In the genomic region with DNA sequence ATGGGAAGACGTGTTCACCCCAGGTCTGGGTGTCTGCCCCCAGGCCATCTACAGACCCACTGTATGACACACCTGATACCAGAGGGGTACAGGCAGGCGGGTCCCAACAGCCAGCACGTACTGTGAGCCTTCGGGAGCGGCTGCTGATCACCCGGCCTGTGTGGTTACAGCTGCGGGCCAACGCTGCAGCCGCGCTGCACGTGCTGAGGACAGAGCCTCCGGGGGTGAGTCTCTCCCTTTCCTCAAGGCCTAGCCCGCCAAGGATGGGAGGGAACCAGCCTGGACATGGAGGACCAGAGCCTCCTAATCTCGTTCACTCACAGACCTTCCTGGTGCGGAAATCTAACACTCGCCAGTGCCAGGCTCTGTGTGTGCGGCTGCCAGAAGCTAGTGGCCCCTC, we compare ENCODE assay signal across 8 mouse cellular contexts. TPM values are rescaled to one million over a fixed set of nuclear protein-coding genes. Genes with fewer than 3 reads are reported as not detected.
A peak's percentile ranks its signal among the peaks of the same experiment; 100 is the strongest.
DNase-seq lines count a peak whose midpoint lies in the region; ATAC-seq lines count a peak whose summit lies in the region.

No protein-coding gene starts in this region.

- DNase-seq in kidney, postnatal 10 days = no peak
- no peak for DNase-seq in hindbrain, embryonic 14.5 days (ENCODE audit: low spot score)
- no peak for DNase-seq in spleen, postnatal 10 days (ENCODE audit: low spot score in 2 of 2)

- peaks cover 32% of the 10 kb centered on the region for H3K4me1 ChIP-seq in kidney, embryonic 15.5 days
- 0 out of 2 replicates have a peak, but pooled peaks cover 8% of the 10 kb centered on the region for H3K4me1 ChIP-seq in hindbrain, embryonic 14.5 days (replicated peaks; ENCODE audit: control insufficient read depth, insufficient read depth, low read length)
- peaks cover 12% of the 10 kb centered on the region for H3K4me1 ChIP-seq in midbrain, embryonic 15.5 days

- H3K4me3 ChIP-seq in kidney, embryonic 15.5 days (replicated peaks) = peak overlapping the region; percentile 37
- H3K4me3 ChIP-seq in hindbrain, embryonic 14.5 days (replicated peaks; ENCODE audit: low read length) = no peak overlapping the region
- H3K4me3 ChIP-seq in midbrain, embryonic 15.5 days = no peak overlapping the region

- H3K4me2 ChIP-seq in kidney, embryonic 15.5 days = peak overlapping the region; percentile 54
- H3K4me2 ChIP-seq in hindbrain, embryonic 14.5 days (replicated peaks) = no peak overlapping the region; the same call in 1 of the 2 replicates
- H3K4me2 ChIP-seq in midbrain, embryonic 15.5 days = peak overlapping the region; percentile 6; the same call in 1 of the 2 replicates

- peak; percentile 30; the same call in 1 of the 2 replicates for ATAC-seq in kidney, embryonic 15.5 days (replicated peaks; ENCODE audit: low FRiP score)
- ATAC-seq in common myeloid progenitor, adult 5-6 weeks (replicated peaks; ENCODE audit: low read depth, poor library complexity, severe bottlenecking) = 0 out of 2 replicates have a peak, but pooled peaks have one; percentile 16
- no peak for ATAC-seq in hindbrain, embryonic 14.5 days (ENCODE audit: low FRiP score)
- ATAC-seq in midbrain, embryonic 15.5 days (replicated peaks) = 0 out of 2 replicates have a peak, but pooled peaks have one; percentile 28
- ATAC-seq in megakaryocyte-erythroid progenitor cell, adult 5-6 weeks (replicated peaks; ENCODE audit: low FRiP score, low TSS enrichment, poor library complexity, severe bottlenecking) = no peak
- no peak; the same call in 1 of the 2 replicates for ATAC-seq in granulocyte monocyte progenitor cell, adult 5-6 weeks (replicated peaks; ENCODE audit: poor library complexity, severe bottlenecking)

- WGBS in kidney, embryonic 15.5 days = 8% methylated on average over 17 of the region's 17 CpGs
- 11% methylated on average over 17 of the region's 17 CpGs for WGBS in hindbrain, embryonic 14.5 days
- 6% methylated on average over 17 of the region's 17 CpGs for WGBS in midbrain, embryonic 15.5 days

- H3K9ac ChIP-seq in kidney, embryonic 15.5 days = peak overlapping the region; percentile 27
- H3K9ac ChIP-seq in hindbrain, embryonic 14.5 days = peak overlapping the region; percentile 10; the same call in 1 of the 2 replicates
- peak overlapping the region; percentile 14; the same call in 1 of the 2 replicates for H3K9ac ChIP-seq in midbrain, embryonic 15.5 days

- H3K9me3 ChIP-seq in kidney, embryonic 15.5 days (replicated peaks) = no peaks in the 10 kb centered on the region
- H3K9me3 ChIP-seq in hindbrain, embryonic 14.5 days (ENCODE audit: control insufficient read depth, low read length) = no peaks in the 10 kb centered on the region
- H3K9me3 ChIP-seq in midbrain, embryonic 15.5 days = no peaks in the 10 kb centered on the region

- H3K36me3 ChIP-seq in kidney, embryonic 15.5 days = peaks cover 40% of the 10 kb centered on the region
- peaks cover 34% of the 10 kb centered on the region for H3K36me3 ChIP-seq in hindbrain, embryonic 14.5 days (replicated peaks; ENCODE audit: control insufficient read depth, insufficient read depth)
- 0 out of 2 replicates have a peak, but pooled peaks cover 13% of the 10 kb centered on the region for H3K36me3 ChIP-seq in midbrain, embryonic 15.5 days (replicated peaks)

- H3K27ac ChIP-seq in kidney, embryonic 15.5 days = peak overlapping the region; percentile 62
- H3K27ac ChIP-seq in hindbrain, embryonic 14.5 days = no peak overlapping the region
- no peak overlapping the region for H3K27ac ChIP-seq in midbrain, embryonic 15.5 days

- H3K27me3 ChIP-seq in kidney, embryonic 15.5 days = peaks cover 43% of the 10 kb centered on the region
- H3K27me3 ChIP-seq in hindbrain, embryonic 14.5 days (ENCODE audit: control insufficient read depth, insufficient read depth, low read length) = peaks cover 46% of the 10 kb centered on the region
- peaks cover 41% of the 10 kb centered on the region for H3K27me3 ChIP-seq in midbrain, embryonic 15.5 days (replicated peaks)

RNA-seq across cellular contexts. Expression of a gene that starts 0.8 kb away (rescaled TPM):
- 3.0 and 4.2 TPM in 2 replicates for polyA plus RNA-seq in kidney, embryonic 15.5 days (2015; fragmentation: Nextera tagmentation; extraction: Ambion mirVana)
- total RNA-seq in common myeloid progenitor, adult 5-6 weeks (2017) = 0.15 and 0.18 TPM in 2 replicates
- 1.1 and 1.4 TPM in 2 replicates for polyA plus RNA-seq in hindbrain, embryonic 14.5 days (2014; fragmentation: Nextera tagmentation; extraction: Ambion mirVana)
- 0.91 and 1.6 TPM in 2 replicates for polyA plus RNA-seq in midbrain, embryonic 15.5 days (2015; fragmentation: Nextera tagmentation; extraction: Ambion mirVana)
- total RNA-seq in megakaryocyte-erythroid progenitor cell, adult 5-6 weeks (2014; fragmentation: Nextera tagmentation) = 0.89 and 1.3 TPM in 2 replicates
- total RNA-seq in megakaryocyte-erythroid progenitor cell, adult 5-6 weeks (2017) = 0.66 TPM in 1 of 2 replicates, not detected in the other
- total RNA-seq in granulocyte monocyte progenitor cell, adult 5-6 weeks (2014; fragmentation: Nextera tagmentation) = not detected in 2 replicates
- total RNA-seq in granulocyte monocyte progenitor cell, adult 5-6 weeks (2017) = 0.21 and 1.0 TPM in 2 replicates

RNA-seq across cellular contexts. Expression of a gene that starts 9.9 kb away (rescaled TPM):
- 44.0 and 51.6 TPM in 2 replicates for polyA plus RNA-seq in kidney, embryonic 15.5 days (2015; fragmentation: Nextera tagmentation; extraction: Ambion mirVana)
- total RNA-seq in common myeloid progenitor, adult 5-6 weeks (2017) = 27.8 and 28.5 TPM in 2 replicates
- 28.6 and 29.5 TPM in 2 replicates for polyA plus RNA-seq in hindbrain, embryonic 14.5 days (2014; fragmentation: Nextera tagmentation; extraction: Ambion mirVana)
- 40.0 and 44.4 TPM in 2 replicates for polyA plus RNA-seq in midbrain, embryonic 15.5 days (2015; fragmentation: Nextera tagmentation; extraction: Ambion mirVana)
- total RNA-seq in megakaryocyte-erythroid progenitor cell, adult 5-6 weeks (2014; fragmentation: Nextera tagmentation) = 25.3 and 37.1 TPM in 2 replicates
- 30.3 and 36.7 TPM in 2 replicates for total RNA-seq in megakaryocyte-erythroid progenitor cell, adult 5-6 weeks (2017)
- 32.0 and 35.7 TPM in 2 replicates for total RNA-seq in granulocyte monocyte progenitor cell, adult 5-6 weeks (2014; fragmentation: Nextera tagmentation)
- total RNA-seq in granulocyte monocyte progenitor cell, adult 5-6 weeks (2017) = 33.6 and 43.3 TPM in 2 replicates

RNA-seq across cellular contexts. Expression of a gene that starts 12.3 kb away (rescaled TPM):
- 2.1 and 2.3 TPM in 2 replicates for polyA plus RNA-seq in kidney, embryonic 15.5 days (2015; fragmentation: Nextera tagmentation; extraction: Ambion mirVana)
- 5.8 TPM in 1 of 2 replicates, not detected in the other for total RNA-seq in common myeloid progenitor, adult 5-6 weeks (2017)
- 1.4 and 1.9 TPM in 2 replicates for polyA plus RNA-seq in hindbrain, embryonic 14.5 days (2014; fragmentation: Nextera tagmentation; extraction: Ambion mirVana)
- 3.6 and 4.2 TPM in 2 replicates for polyA plus RNA-seq in midbrain, embryonic 15.5 days (2015; fragmentation: Nextera tagmentation; extraction: Ambion mirVana)
- 2.0 and 3.3 TPM in 2 replicates for total RNA-seq in megakaryocyte-erythroid progenitor cell, adult 5-6 weeks (2014; fragmentation: Nextera tagmentation)
- 1.8 and 4.2 TPM in 2 replicates for total RNA-seq in megakaryocyte-erythroid progenitor cell, adult 5-6 weeks (2017)
- 1.3 and 1.4 TPM in 2 replicates for total RNA-seq in granulocyte monocyte progenitor cell, adult 5-6 weeks (2014; fragmentation: Nextera tagmentation)
- total RNA-seq in granulocyte monocyte progenitor cell, adult 5-6 weeks (2017) = 5.4 TPM in 1 of 2 replicates, not detected in the other

RNA-seq across cellular contexts. Expression of a gene that starts 12.4 kb away (rescaled TPM):
- polyA plus RNA-seq in kidney, embryonic 15.5 days (2015; fragmentation: Nextera tagmentation; extraction: Ambion mirVana) = 51.0 and 51.7 TPM in 2 replicates
- total RNA-seq in common myeloid progenitor, adult 5-6 weeks (2017) = 9.2 TPM in 1 of 2 replicates, not detected in the other
- 93.7 and 101 TPM in 2 replicates for polyA plus RNA-seq in hindbrain, embryonic 14.5 days (2014; fragmentation: Nextera tagmentation; extraction: Ambion mirVana)
- polyA plus RNA-seq in midbrain, embryonic 15.5 days (2015; fragmentation: Nextera tagmentation; extraction: Ambion mirVana) = 78.8 and 80.6 TPM in 2 replicates
- total RNA-seq in megakaryocyte-erythroid progenitor cell, adult 5-6 weeks (2014; fragmentation: Nextera tagmentation) = not detected in 2 replicates
- total RNA-seq in megakaryocyte-erythroid progenitor cell, adult 5-6 weeks (2017) = 1.5 TPM in 1 of 2 replicates, not detected in the other
- total RNA-seq in granulocyte monocyte progenitor cell, adult 5-6 weeks (2014; fragmentation: Nextera tagmentation) = 4.8 and 6.1 TPM in 2 replicates
- 2.6 and 11.6 TPM in 2 replicates for total RNA-seq in granulocyte monocyte progenitor cell, adult 5-6 weeks (2017)

RNA-seq across cellular contexts. Expression of a gene that starts 16.8 kb away (rescaled TPM):
- 50.3 and 74.1 TPM in 2 replicates for polyA plus RNA-seq in kidney, embryonic 15.5 days (2015; fragmentation: Nextera tagmentation; extraction: Ambion mirVana)
- 0.41 and 0.49 TPM in 2 replicates for total RNA-seq in common myeloid progenitor, adult 5-6 weeks (2017)
- polyA plus RNA-seq in hindbrain, embryonic 14.5 days (2014; fragmentation: Nextera tagmentation; extraction: Ambion mirVana) = 23.8 and 26.4 TPM in 2 replicates
- 19.7 and 24.2 TPM in 2 replicates for polyA plus RNA-seq in midbrain, embryonic 15.5 days (2015; fragmentation: Nextera tagmentation; extraction: Ambion mirVana)
- total RNA-seq in megakaryocyte-erythroid progenitor cell, adult 5-6 weeks (2014; fragmentation: Nextera tagmentation) = 3.2 and 3.3 TPM in 2 replicates
- total RNA-seq in megakaryocyte-erythroid progenitor cell, adult 5-6 weeks (2017) = 0.27 and 4.1 TPM in 2 replicates
- total RNA-seq in granulocyte monocyte progenitor cell, adult 5-6 weeks (2014; fragmentation: Nextera tagmentation) = not detected in 2 replicates
- total RNA-seq in granulocyte monocyte progenitor cell, adult 5-6 weeks (2017) = not detected in 2 replicates

Comparison
In these comparisons a context has a peak if more than half of its experiments do, and no peak if none do; other contexts are left out.
1. ATAC-seq: peak in kidney, embryonic 15.5 days (single experiment), common myeloid progenitor, adult 5-6 weeks (single experiment) and midbrain, embryonic 15.5 days (single experiment); none in hindbrain, embryonic 14.5 days (single experiment), megakaryocyte-erythroid progenitor cell, adult 5-6 weeks (single experiment) and granulocyte monocyte progenitor cell, adult 5-6 weeks (single experiment).
2. Peak in every context shown above with its lines, with median percentiles within 50 percentile points of each other: H3K9ac ChIP-seq.